In genomic region chr6:86157253-86158234, GRCm38 (mm10) we compare ENCODE assay signal across 9 mouse cellular contexts. TPM values are rescaled to one million over a fixed set of nuclear protein-coding genes. Genes with fewer than 3 reads are reported as not detected.
DNase-seq lines count a peak whose midpoint lies in the region; ATAC-seq and TF ChIP-seq lines count a peak whose summit lies in the region.
"Had no signal": no experiment of that assay in that cellular context is flagged by ENCODE, and none has a peak within 500 bp of the region (broad histone marks: within the 10 kb centered on the region; RNA-seq: fewer than 3 reads in every experiment).

No protein-coding gene starts in this region.

- no peak overlapping the region for H3K4me2 ChIP-seq in liver, embryonic 14.5 days (ENCODE audit: low read depth)
- H3K4me2 ChIP-seq in liver, embryonic 12.5 days, result no peak overlapping the region
- no peak overlapping the region for H3K4me2 ChIP-seq in intestine, embryonic 15.5 days (replicated peaks)

- DNase-seq in adrenal gland, adult 2 months, result peak; percentile 45
- no peak for DNase-seq in adrenal gland, postnatal 4 days (ENCODE audit: low spot score in 2 of 2)
- no peak for DNase-seq in liver, embryonic 14.5 days (ENCODE audit: low read depth in 3 of 3, low spot score in 3 of 3)
- DNase-seq in lung, postnatal 4 days, result peak; percentile 67 to 83
- DNase-seq in spleen, postnatal 36 days (ENCODE audit: low spot score in 2 of 2), result no peak
- DNase-seq in thymus, postnatal 0 days (ENCODE audit: low spot score), result no peak

- no peak for ATAC-seq in liver, embryonic 14.5 days (ENCODE audit: insufficient read depth)
- no peak for ATAC-seq in liver, embryonic 12.5 days
- peak; percentile 49; the same call in 1 of the 2 replicates for ATAC-seq in intestine, embryonic 15.5 days

- no peak overlapping the region for H3K27ac ChIP-seq in liver, embryonic 14.5 days
- H3K27ac ChIP-seq in liver, embryonic 12.5 days, result no peak overlapping the region
- H3K27ac ChIP-seq in intestine, embryonic 15.5 days, result no peak overlapping the region

- TF ChIP-seq CTCF in liver, embryonic 14.5 days (IDR thresholded peaks at IDR 0.05; ENCODE audit: low read depth), result peak; percentile 46; the same call in 1 of the 2 replicates

- H3K27me3 ChIP-seq in liver, embryonic 14.5 days (ENCODE audit: control insufficient read depth, insufficient read depth, low read length), result no peaks in the 10 kb centered on the region
- 0 out of 2 replicates have a peak, but pooled peaks cover 5% of the 10 kb centered on the region for H3K27me3 ChIP-seq in liver, embryonic 12.5 days (replicated peaks)
- H3K27me3 ChIP-seq in intestine, embryonic 15.5 days (replicated peaks), result no peaks in the 10 kb centered on the region

- no peak for TF ChIP-seq EP300 in liver, embryonic 14.5 days (IDR thresholded peaks at IDR 0.05; ENCODE audit: low read depth)

- no peak overlapping the region for H3K9ac ChIP-seq in liver, embryonic 14.5 days (replicated peaks)
- no peak overlapping the region for H3K9ac ChIP-seq in liver, embryonic 12.5 days
- H3K9ac ChIP-seq in intestine, embryonic 15.5 days, result no peak overlapping the region

- no peaks in the 10 kb centered on the region for H3K36me3 ChIP-seq in liver, embryonic 14.5 days (replicated peaks; ENCODE audit: control insufficient read depth, insufficient read depth, low read depth)
- no peaks in the 10 kb centered on the region for H3K36me3 ChIP-seq in liver, embryonic 12.5 days
- no peaks in the 10 kb centered on the region for H3K36me3 ChIP-seq in intestine, embryonic 15.5 days

- WGBS in liver, embryonic 14.5 days (ENCODE audit: insufficient replicate concordance), result 63% methylated on average over 17 of the region's 17 CpGs
- WGBS in liver, embryonic 12.5 days (ENCODE audit: insufficient replicate concordance), result 67% methylated on average over 17 of the region's 17 CpGs
- WGBS in intestine, embryonic 15.5 days, result 58% methylated on average over 17 of the region's 17 CpGs

- no peaks in the 10 kb centered on the region for H3K9me3 ChIP-seq in liver, embryonic 14.5 days (ENCODE audit: control insufficient read depth, low read length)
- H3K9me3 ChIP-seq in liver, embryonic 12.5 days (replicated peaks), result no peaks in the 10 kb centered on the region
- no peaks in the 10 kb centered on the region for H3K9me3 ChIP-seq in intestine, embryonic 15.5 days

- H3K4me3 ChIP-seq in liver, embryonic 14.5 days (ENCODE audit: insufficient read depth in 1 of 2, low read depth in 2 of 2, low read length in 2 of 2), result no peak overlapping the region
- no peak overlapping the region for H3K4me3 ChIP-seq in liver, embryonic 12.5 days
- H3K4me3 ChIP-seq in intestine, embryonic 15.5 days (replicated peaks), result no peak overlapping the region
- H3K4me3 ChIP-seq: erythroblast, embryonic 14.5 days had no signal

- no peaks in the 10 kb centered on the region for H3K4me1 ChIP-seq in liver, embryonic 14.5 days (replicated peaks; ENCODE audit: control insufficient read depth in 2 of 2, insufficient read depth in 2 of 2, low read length in 1 of 2)
- H3K4me1 ChIP-seq in liver, embryonic 12.5 days, result no peaks in the 10 kb centered on the region
- H3K4me1 ChIP-seq in intestine, embryonic 15.5 days (replicated peaks), result peaks cover 6% of the 10 kb centered on the region

RNA-seq across cellular contexts. Expression of gene Tgfa, which starts 37.5 kb away (rescaled TPM):
- 10 to 100 TPM; 15.0 to 18.2 TPM for total RNA-seq in adrenal gland, adult 2 months (2021)
- 33.2 and 49.0 TPM in 2 replicates for polyA plus RNA-seq in adrenal gland, adult 2 months (2012; rRNA removed)
- 10 to 100 TPM; 10.2 to 10.4 TPM for total RNA-seq in adrenal gland, postnatal 4 days (2021)
- 0.96 and 0.99 TPM in 2 replicates for polyA plus RNA-seq in liver, embryonic 14.5 days (2012; rRNA removed)
- polyA plus RNA-seq in liver, embryonic 14.5 days (2014; fragmentation: Nextera tagmentation; extraction: Ambion mirVana), result 1.7 and 2.2 TPM in 2 replicates
- polyA plus RNA-seq in liver, embryonic 12.5 days (2016; fragmentation: Nextera tagmentation; extraction: Ambion mirVana), result 1.4 and 2.1 TPM in 2 replicates
- polyA plus RNA-seq in intestine, embryonic 15.5 days (2015; fragmentation: Nextera tagmentation; extraction: Ambion mirVana), result 6.3 and 6.5 TPM in 2 replicates
- polyA plus RNA-seq in thymus, postnatal 0 days (2015; fragmentation: Nextera tagmentation; extraction: Ambion mirVana), result 0.32 and 0.40 TPM in 2 replicates
- polyA plus RNA-seq: erythroblast, embryonic 14.5 days had no signal

Comparison
In these comparisons a context has a peak if more than half of its experiments do, and no peak if none do; other contexts are left out.
1. DNase-seq: peak in adrenal gland, adult 2 months (single experiment) and lung, postnatal 4 days (2 of 2); none in adrenal gland, postnatal 4 days (0 of 2), liver, embryonic 14.5 days (0 of 3), spleen, postnatal 36 days (0 of 2) and thymus, postnatal 0 days (single experiment).